Mouse (Mus musculus) limb, embryonic 14.5 days (tissue): Measurements from ENCODE around the gene Chid1. TPM values are rescaled to one million over a fixed set of nuclear protein-coding genes. Genes with fewer than 3 reads are reported as not detected.

Experiments
- ATAC-seq: fragments of 200-750 bp; cut with Nextera tagmentation; 2 replicates; pipeline ENCODE4 v1.8.0; 2017; ENCODE audit warnings: low read depth, moderate number of reproducible peaks, moderate TSS enrichment; ENCODE audit not compliant: low FRiP score
- DNase-seq: peaks from one replicate; pipeline ENCODE4 v3.0.0-alpha.2; 2015; ENCODE audit warnings: low spot score
- H3K27ac ChIP-seq: fragments of 300-500 bp; sonication (generic); replicated peaks from 2 replicates; pipeline ENCODE4 v1.5.1; 2014; ENCODE audit warnings: low read depth, mild to moderate bottlenecking, low read length, moderate library complexity, mixed read lengths
- H3K27me3 ChIP-seq: fragments of 300-500 bp; sonication (generic); 2 replicates; pipeline ENCODE4 v1.6.1; 2014; ENCODE audit warnings: low read length, mixed read lengths; ENCODE audit not compliant: control insufficient read depth, insufficient read depth
- H3K36me3 ChIP-seq: fragments of 300-500 bp; sonication (generic); 2 replicates; pipeline ENCODE4 v1.6.1; 2014; ENCODE audit warnings: mild to moderate bottlenecking, low read length, moderate library complexity, mixed read lengths; ENCODE audit not compliant: control insufficient read depth, insufficient read depth
- H3K4me1 ChIP-seq: fragments of 300-500 bp; sonication (generic); 2 replicates; pipeline ENCODE4 v1.6.1; 2014; ENCODE audit warnings: antibody characterized with exemption, low read length, mixed read lengths; ENCODE audit not compliant: control insufficient read depth, insufficient read depth
- H3K4me2 ChIP-seq: fragments of 300-500 bp; sonication (generic); replicated peaks from 2 replicates; pipeline ENCODE4 v1.6.1; 2014; ENCODE audit warnings: low read depth, mild to moderate bottlenecking, low read length, moderate library complexity; ENCODE audit not compliant: severe bottlenecking
- H3K4me3 ChIP-seq: fragments of 300-500 bp; sonication (generic); replicated peaks from 2 replicates; pipeline ENCODE4 v1.5.1; 2014; ENCODE audit warnings: low read length
- H3K9ac ChIP-seq: fragments of 300-500 bp; sonication (generic); 2 replicates; pipeline ENCODE4 v1.6.1; 2014; ENCODE audit warnings: mild to moderate bottlenecking, low read depth, low read length, moderate library complexity; ENCODE audit not compliant: severe bottlenecking
- H3K9me3 ChIP-seq: fragments of 300-500 bp; sonication (generic); 2 replicates; pipeline ENCODE4 v1.6.1; 2016; ENCODE audit warnings: low read length; ENCODE audit not compliant: control insufficient read depth
- POLR2A ChIP-seq: fragments of 200-500 bp; IDR thresholded peaks from 2 replicates; pipeline ENCODE4 v1.8.0; 2012; ENCODE audit warnings: inconsistent platforms, mild to moderate bottlenecking, moderate library complexity, borderline replicate concordance; ENCODE audit not compliant: insufficient read depth, insufficient read length; ENCODE audit errors: extremely low read depth
- WGBS: fragments of 180-500 bp; shearing (Covaris S2); extraction: QIAGEN DNeasy Blood & Tissue Kit; methylation state at CpG from one replicate; pipeline ENCODE4 v1.1.7; 2014; 5-methylcytosine and 5-hydroxymethylcytosine counted together
- polyA plus RNA-seq, 2 experiments: library from polyadenylated mRNA; depleted of rRNA in 1 of 2; stranded (reverse) in 1 of 2; unstranded in 1 of 2; fragments of >200 nt; fragmentation: Nextera tagmentation in 1 of 2; extraction: Ambion mirVana in 1 of 2; gene quantifications; 2 replicates each; pipeline versions ENCODE4 v1.2.1 to v1.2.3; 2012 to 2014

The Chid1 gene
- polyA plus RNA-seq, 2 experiments = 41.8 to 43.5 TPM

DNA sequence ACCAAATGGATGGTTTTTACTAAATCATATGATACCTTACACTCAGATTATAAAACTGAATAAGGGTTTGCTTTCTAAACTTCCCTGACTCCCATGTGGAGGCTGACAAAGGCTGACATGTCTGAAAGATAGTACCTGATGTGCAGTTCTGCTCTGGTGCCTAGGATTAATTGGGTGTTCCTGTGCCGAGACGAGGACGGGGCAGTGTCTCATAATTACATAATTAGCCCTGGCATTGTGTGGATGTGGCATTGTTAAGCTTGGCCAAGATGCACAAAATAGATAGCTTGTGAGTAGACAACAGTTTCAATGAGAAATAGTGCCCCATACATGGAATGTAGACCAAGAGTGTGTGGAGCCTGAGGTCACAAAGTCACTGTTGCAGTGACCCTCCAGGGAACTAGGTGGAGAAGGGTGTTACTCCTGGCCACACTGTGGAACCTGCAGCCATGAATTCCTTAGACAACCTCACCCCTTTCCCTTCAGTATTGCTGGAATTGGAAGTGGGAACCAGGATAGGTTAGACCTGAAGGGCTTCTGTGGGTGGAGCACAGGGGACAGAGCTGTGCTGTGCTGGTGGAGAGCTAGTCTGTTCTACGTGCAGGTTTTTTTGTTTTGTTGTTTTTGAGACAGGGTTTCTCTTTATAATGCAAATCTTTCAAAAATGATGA lies 31.1 kb upstream of the Chid1 start:
- no peak overlapping the region for H3K4me3 ChIP-seq
- H3K9ac ChIP-seq = no peak overlapping the region
- no peak for TF ChIP-seq POLR2A
- H3K27ac ChIP-seq = no peak overlapping the region
- no peaks in the 10 kb centered on the region for H3K27me3 ChIP-seq
- 78% methylated on average over 4 of the region's 4 CpGs for WGBS
- H3K4me2 ChIP-seq = no peak overlapping the region
- no peaks in the 10 kb centered on the region for H3K9me3 ChIP-seq
- H3K36me3 ChIP-seq = no peaks in the 10 kb centered on the region; the same call in none of the 2 replicates
- DNase-seq (no peak), ATAC-seq (no peak)
- no peaks in the 10 kb centered on the region for H3K4me1 ChIP-seq

DNA sequence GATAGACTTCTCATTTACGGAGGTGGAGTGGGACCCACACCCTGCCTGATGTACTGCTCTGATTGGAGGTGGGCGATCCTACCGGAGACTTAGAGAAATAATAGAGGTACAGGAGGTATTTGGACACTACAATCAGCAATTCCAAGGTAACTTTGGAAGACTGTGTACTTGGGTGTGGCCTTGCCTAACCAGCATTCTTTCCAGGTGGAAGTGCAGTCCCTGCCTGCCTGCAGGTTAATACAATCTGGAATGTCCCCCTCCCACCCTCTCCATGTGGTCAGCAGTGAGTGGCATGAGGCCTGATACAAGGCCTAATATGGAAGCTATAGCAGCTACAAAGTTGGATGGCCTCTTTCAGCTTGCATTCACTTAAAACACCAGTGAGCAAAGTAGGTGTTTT lies 30.3 kb upstream of the Chid1 start:
- 92% methylated on average over 3 of the region's 3 CpGs for WGBS

DNA sequence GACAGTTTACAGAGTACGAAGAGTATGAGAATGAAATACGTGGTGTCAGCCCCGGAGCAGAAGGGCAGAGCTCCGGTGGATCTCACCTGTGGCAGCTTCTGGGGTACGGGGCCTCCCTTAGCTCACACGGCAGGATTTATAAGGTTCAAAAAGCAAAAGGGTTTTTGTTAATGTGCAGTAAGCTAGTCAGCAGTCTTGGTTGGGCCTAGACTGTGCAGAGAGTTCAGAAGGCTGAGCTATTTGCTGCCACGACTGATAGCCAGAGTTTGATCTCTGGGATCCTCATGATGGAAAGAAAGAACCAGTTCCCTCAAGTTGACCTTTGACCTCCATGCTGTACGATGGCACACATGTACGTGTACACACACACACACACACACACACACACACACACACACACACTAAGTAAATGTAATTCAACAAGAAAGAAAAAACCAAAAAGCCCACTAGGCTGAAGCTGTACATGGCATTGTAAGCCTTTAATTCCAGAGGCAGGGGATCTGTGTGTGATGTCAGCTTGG lies 29.7 kb upstream of the Chid1 start:
- DNase-seq = no peak
- Histone ChIP-seq H3K27ac (no peak overlapping the region), H3K9ac (no peak overlapping the region), H3K4me3 (no peak overlapping the region), H3K36me3 (peaks cover 7% of the 10 kb centered on the region), H3K9me3 (no peaks in the 10 kb centered on the region), H3K4me2 (no peak overlapping the region), H3K27me3 (no peaks in the 10 kb centered on the region), H3K4me1 (peaks cover 5% of the 10 kb centered on the region)
- 80% methylated on average over 9 of the region's 9 CpGs for WGBS
- ATAC-seq = no peak
- TF ChIP-seq POLR2A = no peak

More for the DNA sequence above, 30.3 kb upstream of the Chid1 start:
- TF ChIP-seq POLR2A = no peak
- ATAC-seq (no peak), DNase-seq (no peak)
- Histone ChIP-seq H3K4me3 (no peak overlapping the region), H3K27me3 (no peaks in the 10 kb centered on the region), H3K9ac (no peak overlapping the region), H3K27ac (no peak overlapping the region), H3K4me2 (no peak overlapping the region), H3K4me1 (no peaks in the 10 kb centered on the region), H3K9me3 (no peaks in the 10 kb centered on the region), H3K36me3 (peaks cover 5% of the 10 kb centered on the region)

GRCm38 (mm10) chr7:141566587-141566986 lies 26.9 kb upstream of the Chid1 start:
- no peak overlapping the region for H3K4me3 ChIP-seq
- H3K4me2 ChIP-seq = no peak overlapping the region
- no peaks in the 10 kb centered on the region for H3K27me3 ChIP-seq
- H3K36me3 ChIP-seq = peaks cover 9% of the 10 kb centered on the region; the same call in 1 of the 2 replicates
- H3K9me3 ChIP-seq = no peaks in the 10 kb centered on the region
- WGBS = 87% methylated on average over 7 of the region's 7 CpGs
- no peak overlapping the region for H3K9ac ChIP-seq
- ATAC-seq (no peak), DNase-seq (no peak)
- no peak for TF ChIP-seq POLR2A
- H3K27ac ChIP-seq = no peak overlapping the region
- peaks cover 19% of the 10 kb centered on the region for H3K4me1 ChIP-seq

DNA sequence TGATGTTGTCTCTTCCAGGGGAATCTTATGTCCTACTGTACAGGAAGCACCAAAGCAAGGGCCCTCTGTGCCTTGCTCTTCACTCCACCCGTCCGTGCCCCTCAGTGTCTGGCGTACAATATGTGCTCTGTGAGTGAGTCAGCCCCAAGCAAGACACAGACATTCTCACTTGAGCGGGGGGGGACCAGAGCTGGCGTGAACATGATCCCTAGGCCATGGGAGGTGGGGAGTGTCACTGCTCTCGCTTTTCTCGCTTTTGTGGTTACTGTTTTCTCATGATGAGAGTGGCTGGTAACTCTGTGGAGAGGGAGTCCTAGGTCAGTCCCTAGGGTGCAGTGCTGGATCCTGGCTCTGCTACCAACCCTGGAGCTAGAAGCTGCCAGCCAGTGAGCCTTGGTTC lies 24.9 kb upstream of the Chid1 start:
- Histone ChIP-seq H3K4me3 (no peak overlapping the region), H3K9ac (no peak overlapping the region), H3K27ac (no peak overlapping the region), H3K36me3 (peaks cover 9% of the 10 kb centered on the region; the same call in 1 of the 2 replicates), H3K27me3 (no peaks in the 10 kb centered on the region), H3K9me3 (no peaks in the 10 kb centered on the region), H3K4me2 (no peak overlapping the region), H3K4me1 (peaks cover 22% of the 10 kb centered on the region)
- DNase-seq = peak; percentile 8
- ATAC-seq = no peak
- TF ChIP-seq POLR2A = no peak
- WGBS = 57% methylated on average over 7 of the region's 7 CpGs
